In genomic region chr10:87101265-87101950, GRCm38 (mm10) we compare ENCODE assay signal across 13 mouse cellular contexts. TPM values are rescaled to one million over a fixed set of nuclear protein-coding genes. Genes with fewer than 3 reads are reported as not detected.
DNase-seq lines count a peak whose midpoint lies in the region; ATAC-seq and TF ChIP-seq lines count a peak whose summit lies in the region.
"Had no signal": no experiment of that assay in that cellular context is flagged by ENCODE, and none has a peak within 500 bp of the region (broad histone marks: within the 10 kb centered on the region; RNA-seq: fewer than 3 reads in every experiment).

No protein-coding gene starts in this region.

- no peak for TF ChIP-seq EP300 in stomach, postnatal 0 days (optimal IDR thresholded peaks at IDR 0.05)

- no peaks in the 10 kb centered on the region for H3K27me3 ChIP-seq in stomach, embryonic 16.5 days (ENCODE audit: control insufficient read depth, insufficient read depth, low read length)
- no peaks in the 10 kb centered on the region for H3K27me3 ChIP-seq in stomach, postnatal 0 days (ENCODE audit: control insufficient read depth, insufficient read depth, low read length)
- no peaks in the 10 kb centered on the region for H3K27me3 ChIP-seq in forebrain, embryonic 14.5 days (replicated peaks; ENCODE audit: control insufficient read depth, insufficient read depth, low read length)
- H3K27me3 ChIP-seq in midbrain, embryonic 11.5 days (ENCODE audit: control insufficient read depth, insufficient read depth, low read length): peaks cover 7% of the 10 kb centered on the region; the same call in 1 of the 2 replicates
- H3K27me3 ChIP-seq: CH12.LX had no signal

- 45% methylated on average over 9 of the region's 9 CpGs for WGBS in stomach, embryonic 16.5 days
- 35% methylated on average over 9 of the region's 9 CpGs for WGBS in stomach, postnatal 0 days
- 2% methylated on average over 9 of the region's 9 CpGs for WGBS in forebrain, embryonic 14.5 days
- 7% methylated on average over 9 of the region's 9 CpGs for WGBS in midbrain, embryonic 11.5 days

- H3K9ac ChIP-seq in stomach, embryonic 16.5 days (ENCODE audit: low read length): no peak overlapping the region
- H3K9ac ChIP-seq in stomach, postnatal 0 days (ENCODE audit: low read length): no peak overlapping the region
- H3K9ac ChIP-seq in forebrain, embryonic 14.5 days (ENCODE audit: low read length): no peak overlapping the region
- no peak overlapping the region for H3K9ac ChIP-seq in midbrain, embryonic 11.5 days (ENCODE audit: low read length)

- H3K4me2 ChIP-seq in stomach, embryonic 16.5 days (ENCODE audit: low read depth, low read length): no peak overlapping the region
- H3K4me2 ChIP-seq in stomach, postnatal 0 days (replicated peaks; ENCODE audit: low read depth): no peak overlapping the region
- H3K4me2 ChIP-seq in forebrain, embryonic 14.5 days (ENCODE audit: low read length): no peak overlapping the region; the same call in 1 of the 2 replicates
- H3K4me2 ChIP-seq in midbrain, embryonic 11.5 days: no peak overlapping the region

- no peak for DNase-seq in stomach, postnatal 0 days (ENCODE audit: low spot score)
- peak; percentile 76 for DNase-seq in forebrain, embryonic 14.5 days (ENCODE audit: low spot score)
- peak; percentile 96 for DNase-seq in midbrain, embryonic 11.5 days (ENCODE audit: low spot score, missing footprints)
- DNase-seq in yolk sac, embryonic 10.5 days (ENCODE audit: low spot score): peak; percentile 34
- no peak for DNase-seq in gastrocnemius, adult 8-10 months (ENCODE audit: low spot score in 2 of 2)
- no peak for DNase-seq in layer of hippocampus, adult 11-12 months (ENCODE audit: low spot score)
- DNase-seq: cerebellum, postnatal 10 days; kidney, postnatal 14 days; lung, adult 2 months had no signal

- H3K9me3 ChIP-seq in stomach, embryonic 16.5 days (replicated peaks; ENCODE audit: control insufficient read depth, low read length): no peaks in the 10 kb centered on the region
- H3K9me3 ChIP-seq in stomach, postnatal 0 days (ENCODE audit: control insufficient read depth, low read length): no peaks in the 10 kb centered on the region
- no peaks in the 10 kb centered on the region for H3K9me3 ChIP-seq in forebrain, embryonic 14.5 days (replicated peaks; ENCODE audit: control insufficient read depth, low read length)
- H3K9me3 ChIP-seq in midbrain, embryonic 11.5 days (ENCODE audit: control insufficient read depth, low read length): no peaks in the 10 kb centered on the region

- no peaks in the 10 kb centered on the region for H3K4me1 ChIP-seq in stomach, embryonic 16.5 days (ENCODE audit: control insufficient read depth, insufficient read depth, low read length)
- H3K4me1 ChIP-seq in stomach, postnatal 0 days (replicated peaks; ENCODE audit: control insufficient read depth, insufficient read depth): no peaks in the 10 kb centered on the region
- H3K4me1 ChIP-seq in forebrain, embryonic 14.5 days (ENCODE audit: control insufficient read depth, insufficient read depth, low read length): peaks cover 19% of the 10 kb centered on the region
- peaks cover 37% of the 10 kb centered on the region for H3K4me1 ChIP-seq in midbrain, embryonic 11.5 days (ENCODE audit: control insufficient read depth, insufficient read depth, low read length)

- H3K4me3 ChIP-seq in stomach, embryonic 16.5 days (replicated peaks; ENCODE audit: low read length): no peak overlapping the region
- H3K4me3 ChIP-seq in stomach, postnatal 0 days (ENCODE audit: low read depth, low read length): no peak overlapping the region
- H3K4me3 ChIP-seq in forebrain, embryonic 14.5 days (ENCODE audit: low read depth, low read length): no peak overlapping the region
- no peak overlapping the region for H3K4me3 ChIP-seq in midbrain, embryonic 11.5 days (ENCODE audit: low read depth, low read length)

- H3K27ac ChIP-seq in stomach, embryonic 16.5 days (ENCODE audit: low read length): no peak overlapping the region
- no peak overlapping the region for H3K27ac ChIP-seq in stomach, postnatal 0 days (replicated peaks)
- peak overlapping the region; percentile 35; the same call in 1 of the 2 replicates for H3K27ac ChIP-seq in forebrain, embryonic 14.5 days (ENCODE audit: low read depth, low read length)
- peak overlapping the region; percentile 45 for H3K27ac ChIP-seq in midbrain, embryonic 11.5 days (ENCODE audit: low read depth, low read length)

- ATAC-seq in stomach, embryonic 16.5 days (ENCODE audit: insufficient read depth, low FRiP score): peak; percentile 53; the same call in 1 of the 2 replicates
- ATAC-seq in stomach, postnatal 0 days (ENCODE audit: low FRiP score, low TSS enrichment): no peak
- peak; percentile 66 for ATAC-seq in forebrain, embryonic 14.5 days
- peak; percentile 88 for ATAC-seq in midbrain, embryonic 11.5 days (ENCODE audit: low FRiP score)
- no peak for ATAC-seq in erythroid progenitor cell, adult 5-6 weeks (replicated peaks; ENCODE audit: low FRiP score, poor library complexity, severe bottlenecking)

- H3K36me3 ChIP-seq in stomach, embryonic 16.5 days (ENCODE audit: control insufficient read depth, insufficient read depth, low read length): no peaks in the 10 kb centered on the region
- no peaks in the 10 kb centered on the region for H3K36me3 ChIP-seq in stomach, postnatal 0 days (ENCODE audit: control insufficient read depth, insufficient read depth, low read length)
- no peaks in the 10 kb centered on the region for H3K36me3 ChIP-seq in forebrain, embryonic 14.5 days (ENCODE audit: control insufficient read depth, insufficient read depth, low read length)
- no peaks in the 10 kb centered on the region for H3K36me3 ChIP-seq in midbrain, embryonic 11.5 days (ENCODE audit: control insufficient read depth, insufficient read depth, low read length)

- TF ChIP-seq CTCF in stomach, postnatal 0 days (IDR thresholded peaks at IDR 0.05; ENCODE audit: low read depth): no peak

RNA-seq across cellular contexts. Expression of gene 1700113H08Rik, which starts 43.6 kb away (rescaled TPM):
- polyA plus RNA-seq in stomach, embryonic 16.5 days (2015; fragmentation: Nextera tagmentation; extraction: Ambion mirVana): not detected in 2 replicates
- not detected in 2 replicates for polyA plus RNA-seq in stomach, postnatal 0 days (2015; fragmentation: Nextera tagmentation; extraction: Ambion mirVana)
- polyA plus RNA-seq in forebrain, embryonic 14.5 days (2014; fragmentation: Nextera tagmentation; extraction: Ambion mirVana): not detected in 2 replicates
- 0.29 TPM in 1 of 2 replicates, not detected in the other for polyA plus RNA-seq in midbrain, embryonic 11.5 days (2014; fragmentation: Nextera tagmentation; extraction: Ambion mirVana)
- total RNA-seq in gastrocnemius, adult 8-10 months (2022): 1 to 10 TPM in 1 of 4 experiments, under 1 TPM in 3; 0.39 to 1.1 (median 0.60) TPM
- total RNA-seq in erythroid progenitor cell, adult 5-6 weeks (2015; ENCODE audit: low replicate concordance): 2.2 TPM in 1 of 2 replicates, not detected in the other
- not detected in 2 replicates for total RNA-seq in erythroid progenitor cell, adult 5-6 weeks (2017; ENCODE audit: low replicate concordance)
- total RNA-seq: CH12.LX; monocyte, adult 5-6 weeks had no signal
- polyA plus RNA-seq: lung, adult 2 months had no signal

Comparison
In these comparisons a context has a peak if more than half of its experiments do, and no peak if none do; other contexts are left out.
1. ATAC-seq: peak in stomach, embryonic 16.5 days (single experiment), forebrain, embryonic 14.5 days (single experiment) and midbrain, embryonic 11.5 days (single experiment); none in stomach, postnatal 0 days (single experiment) and erythroid progenitor cell, adult 5-6 weeks (single experiment).
2. H3K27ac ChIP-seq: peak in forebrain, embryonic 14.5 days (single experiment) and midbrain, embryonic 11.5 days (single experiment); none in stomach, embryonic 16.5 days (single experiment) and stomach, postnatal 0 days (single experiment).
3. DNase-seq: peak in forebrain, embryonic 14.5 days (single experiment), midbrain, embryonic 11.5 days (single experiment) and yolk sac, embryonic 10.5 days (single experiment); none in stomach, postnatal 0 days (single experiment), gastrocnemius, adult 8-10 months (0 of 2) and layer of hippocampus, adult 11-12 months (single experiment).